Mouse (Mus musculus) Muller cell, postnatal 12 days (primary cell): ENCODE measurements around the gene 9930111J21Rik2.
"Not testable (repeated sequence)": the region's sequence is repeated elsewhere in the genome, so short reads cannot be mapped to it uniquely, and the experiment has no call there.

Experiments used
- DNase-seq: peaks from one replicate; pipeline ENCODE4 v3.0.0-alpha.2; 2015; ENCODE audit errors: inconsistent ontology term

Gene 9930111J21Rik2

GRCm38 (mm10) chr11:49077012-49077411 is 26.0 kb upstream of the 9930111J21Rik2 start:
- no peak for DNase-seq

GRCm38 (mm10) chr11:49076001-49076757 is 25.1 kb upstream of the 9930111J21Rik2 start, which contains the start of gene Ifi47:
Gene Ifi47 (plus strand): TSS chr11:49076587.
- DNase-seq: peak; percentile 79

DNA sequence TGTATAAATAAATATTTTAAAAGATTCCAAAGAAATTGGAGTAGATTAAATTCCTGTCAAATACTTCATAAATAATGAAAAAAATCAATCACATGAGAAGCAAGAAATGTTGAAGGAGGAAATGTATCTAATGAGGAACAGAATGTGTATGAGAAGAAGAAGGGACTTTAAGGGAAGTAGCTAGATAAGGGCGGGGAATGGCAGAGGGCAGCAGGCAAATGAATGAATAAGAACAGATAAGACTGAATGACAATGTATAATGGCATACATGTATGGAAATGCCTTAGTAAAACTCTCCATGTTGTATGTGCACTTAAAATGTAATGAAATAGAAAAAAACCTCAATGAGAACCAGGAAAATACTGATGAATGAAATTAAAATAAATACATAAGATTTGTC is 17.3 kb upstream of the 9930111J21Rik2 start:
- no peak for DNase-seq

DNA sequence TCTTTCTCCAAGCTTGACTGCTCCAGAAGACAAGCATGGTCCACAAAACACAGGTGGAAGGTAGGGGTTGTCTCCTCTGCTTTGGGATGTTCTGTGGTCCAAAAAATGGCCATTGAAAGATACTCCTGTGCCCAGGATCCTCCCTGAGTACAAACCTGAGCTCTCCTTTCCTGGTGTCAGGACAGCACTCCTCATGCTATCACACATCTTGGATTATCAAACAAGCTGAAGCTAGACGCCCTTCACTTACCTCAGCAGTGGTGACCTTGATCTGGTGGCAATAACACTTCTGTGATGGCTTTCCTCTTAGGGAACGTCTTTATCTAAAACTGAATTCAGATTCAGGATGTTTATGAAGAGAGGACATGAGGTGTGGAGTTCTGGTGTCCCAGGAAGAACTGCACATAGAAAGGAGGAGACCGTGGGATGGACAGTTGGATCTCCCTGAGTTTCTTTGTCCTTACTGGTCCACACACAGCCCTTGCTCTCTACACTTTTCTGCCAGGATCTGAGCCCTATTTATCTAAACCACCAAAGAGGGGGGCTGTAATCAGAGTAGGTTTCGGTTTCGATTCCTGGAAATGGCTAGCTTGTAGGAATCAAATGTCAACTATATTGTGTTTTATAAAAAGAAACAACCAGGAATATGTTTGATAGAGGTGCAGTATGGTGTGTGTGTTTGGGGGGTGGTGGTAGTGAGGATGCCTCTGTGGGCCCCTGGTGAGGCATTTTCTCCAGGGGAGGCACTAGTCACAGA is 12.8 kb upstream of the 9930111J21Rik2 start, which contains the start of gene Tgtp2:
Gene Tgtp2 (minus strand): TSS at position 494 of the 757 bp plus-strand sequence.
- not testable (repeated sequence) for DNase-seq

DNA sequence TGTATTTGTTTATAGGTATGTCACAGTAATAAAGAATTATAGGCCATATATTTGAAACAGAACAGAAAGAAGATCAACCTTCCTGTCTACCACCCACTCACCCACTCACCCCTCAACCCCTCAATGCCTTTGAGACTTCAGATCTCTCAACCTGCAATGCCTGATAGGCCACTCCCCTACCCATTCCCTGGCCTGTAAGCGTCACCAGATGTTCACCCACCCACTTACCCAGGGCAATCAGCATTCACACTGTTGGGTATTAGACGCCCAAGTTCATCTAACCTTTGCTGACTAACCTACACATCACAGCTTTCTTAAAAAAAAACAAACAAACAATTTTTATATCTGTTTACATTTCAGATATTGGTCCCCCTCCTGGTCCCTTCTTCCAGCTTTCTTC is 10.8 kb upstream of the 9930111J21Rik2 start:
- DNase-seq: not testable (repeated sequence)

- not testable (repeated sequence) for DNase-seq
Observed at GRCm38 (mm10) chr11:49060061-49060460, 9.0 kb upstream of the 9930111J21Rik2 start.

GRCm38 (mm10) chr11:49051894-49052293 is 852 bp upstream of the 9930111J21Rik2 start:
- not testable (repeated sequence) for DNase-seq

DNA sequence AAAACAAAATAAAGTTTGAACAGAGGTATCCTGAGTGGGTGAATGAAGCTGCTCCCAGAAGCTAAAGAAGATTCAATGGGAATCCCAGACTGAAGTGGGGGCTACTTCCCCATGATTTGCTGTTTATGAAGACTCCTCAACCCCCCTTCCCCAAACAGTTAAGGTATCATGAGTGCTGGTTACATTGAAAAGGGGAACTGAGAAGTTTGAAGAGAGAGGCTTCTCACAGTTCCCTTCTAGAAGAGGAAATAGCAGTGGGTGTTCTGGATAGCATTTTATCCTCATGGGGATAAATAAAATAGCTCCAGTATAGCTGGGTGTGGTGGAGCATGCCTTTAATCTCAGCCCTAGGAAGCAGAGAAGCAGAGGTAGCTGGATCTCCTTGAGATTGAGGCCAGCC is 978 bp downstream of the 9930111J21Rik2 start:
- DNase-seq: not testable (repeated sequence)

GRCm38 (mm10) chr11:49012074-49012473 is 39.0 kb downstream of the 9930111J21Rik2 start:
- not testable (repeated sequence) for DNase-seq

DNA sequence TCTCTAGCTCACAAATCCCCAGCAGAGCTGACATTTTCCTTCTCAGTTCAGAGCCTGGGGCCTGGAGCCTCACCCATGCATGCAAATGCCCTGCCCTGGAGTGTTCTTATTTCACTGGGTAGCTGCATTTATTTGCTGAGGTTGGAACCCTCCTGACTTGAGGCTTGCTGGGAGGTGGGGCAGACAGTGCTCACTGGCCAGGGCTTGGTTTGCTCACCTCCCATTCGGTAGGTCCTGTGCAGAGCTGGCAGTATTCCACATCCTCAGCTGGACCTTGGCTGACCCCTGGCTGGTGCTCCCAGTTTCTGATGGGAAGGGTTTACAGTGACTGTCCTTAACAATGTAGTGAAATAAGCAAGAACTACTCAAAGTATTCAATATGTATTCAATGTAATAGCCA is 44.3 kb downstream of the 9930111J21Rik2 start:
- DNase-seq: not testable (repeated sequence)

DNA sequence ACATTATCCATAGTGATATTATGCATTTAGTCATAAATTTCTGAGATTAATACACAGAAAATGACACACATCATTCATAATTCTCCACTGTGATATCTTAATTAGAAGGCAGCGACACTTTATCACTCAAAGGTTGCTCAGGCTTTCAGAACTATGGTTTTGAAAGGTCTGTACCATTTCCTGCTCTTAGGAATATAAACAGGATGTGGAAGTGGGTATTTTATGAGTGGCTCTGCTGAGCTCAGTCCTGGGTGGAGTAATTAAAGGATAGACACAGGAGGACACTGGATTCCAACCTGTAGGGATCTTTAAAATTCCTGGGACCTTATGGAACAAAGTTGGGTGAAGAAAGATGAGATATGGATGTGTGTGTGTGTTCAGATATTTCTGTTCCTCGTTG is 44.7 kb downstream of the 9930111J21Rik2 start:
- DNase-seq: not testable (repeated sequence)

GRCm38 (mm10) chr11:49000411-49000810 is 50.6 kb downstream of the 9930111J21Rik2 start:
- DNase-seq: not testable (repeated sequence)

DNA sequence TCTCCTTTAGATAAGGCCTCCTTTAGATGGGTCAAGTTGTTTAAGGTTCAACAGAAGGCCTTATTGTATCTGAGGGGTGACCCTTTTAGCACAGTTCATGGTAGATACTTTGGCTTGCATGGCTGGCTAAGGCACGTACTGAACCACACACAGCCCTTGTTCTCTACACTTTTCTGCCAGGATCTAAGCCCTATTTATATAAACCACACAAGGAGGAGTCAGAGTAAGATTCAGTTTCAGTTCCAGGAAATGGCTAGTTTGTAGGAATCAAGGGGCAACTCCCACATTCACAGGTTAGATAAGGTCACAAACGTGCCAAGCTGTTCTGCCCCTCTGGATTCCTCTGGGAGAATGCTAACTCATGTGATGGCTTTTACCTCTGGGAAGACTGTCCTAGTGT is 57.0 kb downstream of the 9930111J21Rik2 start, which contains the start of gene Tgtp1:
Gene Tgtp1 (minus strand): TSS at position 155 of the 400 bp plus-strand sequence.
- not testable (repeated sequence) for DNase-seq

- DNase-seq: not testable (repeated sequence)
Observed at GRCm38 (mm10) chr11:48993296-48993695, 57.7 kb downstream of the 9930111J21Rik2 start.

- not testable (repeated sequence) for DNase-seq
Observed at GRCm38 (mm10) chr11:48991740-48992520, 59.1 kb downstream of the 9930111J21Rik2 start, which contains the start of gene Gm12185. Gene Gm12185 (minus strand): TSS chr11:48992226.

- not testable (repeated sequence) for DNase-seq
Observed at GRCm38 (mm10) chr11:48989981-48990380, 61.1 kb downstream of the 9930111J21Rik2 start.

- not testable (repeated sequence) for DNase-seq
Observed at GRCm38 (mm10) chr11:48988219-48988618, 62.8 kb downstream of the 9930111J21Rik2 start.

DNA sequence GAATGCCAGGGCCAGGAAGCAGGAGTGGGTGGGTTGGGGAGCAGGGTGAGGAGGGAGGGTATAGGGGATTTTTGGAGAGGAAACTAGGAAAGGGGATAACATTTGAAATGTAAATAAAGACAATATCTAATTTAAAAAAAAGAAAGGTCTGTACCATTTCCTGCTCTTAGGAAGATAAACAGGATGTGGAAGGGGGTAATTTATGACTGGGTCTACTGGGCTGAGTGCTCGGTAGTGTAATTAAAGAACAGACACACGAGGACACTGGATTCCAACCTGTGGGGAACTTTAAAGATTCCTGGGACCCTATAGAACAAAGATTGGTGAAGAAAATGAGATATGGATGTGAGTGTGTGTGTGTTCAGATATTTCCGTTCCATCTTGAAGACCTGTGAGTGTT is 68.2 kb downstream of the 9930111J21Rik2 start:
- not testable (repeated sequence) for DNase-seq

GRCm38 (mm10) chr11:48980052-48980451 is 71.0 kb downstream of the 9930111J21Rik2 start:
- not testable (repeated sequence) for DNase-seq

- DNase-seq: not testable (repeated sequence)
Observed at GRCm38 (mm10) chr11:48979251-48979650, 71.8 kb downstream of the 9930111J21Rik2 start, which contains the start of gene 9930111J21Rik1. Gene 9930111J21Rik1 (minus strand): TSS chr11:48979398.

DNA sequence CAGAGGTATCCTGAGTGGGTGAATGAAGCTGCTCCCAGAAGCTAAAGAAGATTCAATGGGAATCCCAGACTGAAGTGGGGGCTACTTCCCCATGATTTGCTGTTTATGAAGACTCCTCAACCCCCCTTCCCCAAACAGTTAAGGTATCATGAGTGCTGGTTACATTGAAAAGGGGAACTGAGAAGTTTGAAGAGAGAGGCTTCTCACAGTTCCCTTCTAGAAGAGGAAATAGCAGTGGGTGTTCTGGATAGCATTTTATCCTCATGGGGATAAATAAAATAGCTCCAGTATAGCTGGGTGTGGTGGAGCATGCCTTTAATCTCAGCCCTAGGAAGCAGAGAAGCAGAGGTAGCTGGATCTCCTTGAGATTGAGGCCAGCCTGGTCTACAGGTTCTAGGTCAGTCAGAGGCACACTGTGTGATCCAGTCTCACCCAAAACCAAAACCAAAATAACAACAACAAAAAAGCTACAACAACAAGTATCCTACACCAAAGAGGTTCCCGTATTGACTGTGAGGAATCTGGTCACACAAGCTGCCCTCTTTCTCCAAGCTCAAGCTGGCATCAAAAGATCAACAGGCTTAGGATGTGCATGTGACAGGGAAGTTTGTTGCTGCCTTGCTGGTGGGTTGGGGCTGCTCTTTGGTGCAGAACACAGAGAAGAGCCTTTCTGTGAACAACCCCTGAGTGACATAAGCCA is 72.7 kb downstream of the 9930111J21Rik2 start, which contains the start of gene Olfr56:
Gene Olfr56 (plus strand): TSS at position 650 of the 700 bp plus-strand sequence.
- not testable (repeated sequence) for DNase-seq
